Mouse (Mus musculus) 3134 (cell line): Measurements from ENCODE around the gene Ptprg.

Source experiments
- DNase-seq: peaks from one replicate; pipeline ENCODE4 v3.0.0-alpha.2; 2011; ENCODE audit warnings: low spot score; ENCODE audit not compliant: insufficient read length; ENCODE audit errors: extremely low read depth

The Ptprg gene

GRCm38 (mm10) chr14:12178645-12179044, 625.3 kb downstream of the Ptprg start:
- no peak for DNase-seq

DNA sequence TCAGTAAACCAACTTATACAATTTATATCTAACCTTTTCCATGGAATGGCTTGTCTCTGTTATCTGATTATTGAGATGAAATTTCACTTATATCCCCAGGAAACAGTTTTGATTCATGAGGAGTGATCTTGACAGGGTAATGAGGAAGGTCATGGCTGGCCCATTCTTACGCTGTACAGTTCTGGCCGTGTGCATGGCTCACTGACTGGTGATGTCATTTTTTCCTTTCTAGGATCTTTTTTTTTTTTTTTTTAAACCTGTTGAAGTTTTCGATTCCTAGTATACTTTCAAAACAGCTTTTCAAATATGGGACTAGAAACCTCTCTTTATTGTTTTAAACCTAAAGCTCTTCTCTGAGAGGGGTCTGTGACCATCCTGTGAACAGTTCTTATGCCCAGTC, 626.8 kb downstream of the Ptprg start:
- no peak for DNase-seq

- no peak for DNase-seq
Observed at GRCm38 (mm10) chr14:12185040-12185439, 631.7 kb downstream of the Ptprg start.

DNA sequence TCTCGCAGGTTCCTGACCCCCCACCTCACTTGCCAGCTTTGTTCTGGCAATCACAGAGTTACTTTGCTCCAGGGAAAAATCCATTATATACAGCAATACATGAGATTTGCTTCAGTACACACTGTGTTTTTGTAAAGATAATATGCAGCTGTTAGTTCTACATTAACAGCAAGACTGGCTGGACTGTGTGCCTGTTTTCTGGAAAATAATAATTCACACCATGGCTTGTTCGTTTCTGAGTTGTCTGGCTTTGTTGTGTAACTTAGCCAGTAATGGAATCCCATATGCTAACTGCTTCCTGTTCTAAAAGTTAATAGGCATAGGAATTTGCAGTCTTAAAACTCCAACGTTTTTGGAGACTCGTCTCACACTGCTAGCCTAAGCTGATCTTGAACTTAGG, 635.0 kb downstream of the Ptprg start:
- no peak for DNase-seq

DNA sequence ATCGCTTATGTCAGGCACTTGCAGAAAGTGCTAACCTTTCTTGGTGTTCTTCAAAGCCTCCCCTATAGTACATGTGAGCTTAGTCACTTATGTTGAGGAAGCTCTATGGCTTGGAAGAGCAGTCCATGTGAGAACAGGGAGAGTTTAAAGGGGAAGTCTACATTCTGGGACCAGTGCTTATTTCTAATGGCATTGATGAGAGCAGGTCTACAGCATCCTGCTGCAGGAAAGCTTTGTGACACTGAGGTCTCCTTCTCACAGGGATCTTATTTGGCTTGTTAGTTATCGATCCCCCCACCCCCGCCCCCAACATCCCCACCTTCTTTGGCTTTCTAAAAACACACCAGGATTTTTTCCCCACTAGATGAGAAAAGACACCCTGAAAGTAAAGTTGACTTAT, 635.9 kb downstream of the Ptprg start:
- DNase-seq, result no peak

DNA sequence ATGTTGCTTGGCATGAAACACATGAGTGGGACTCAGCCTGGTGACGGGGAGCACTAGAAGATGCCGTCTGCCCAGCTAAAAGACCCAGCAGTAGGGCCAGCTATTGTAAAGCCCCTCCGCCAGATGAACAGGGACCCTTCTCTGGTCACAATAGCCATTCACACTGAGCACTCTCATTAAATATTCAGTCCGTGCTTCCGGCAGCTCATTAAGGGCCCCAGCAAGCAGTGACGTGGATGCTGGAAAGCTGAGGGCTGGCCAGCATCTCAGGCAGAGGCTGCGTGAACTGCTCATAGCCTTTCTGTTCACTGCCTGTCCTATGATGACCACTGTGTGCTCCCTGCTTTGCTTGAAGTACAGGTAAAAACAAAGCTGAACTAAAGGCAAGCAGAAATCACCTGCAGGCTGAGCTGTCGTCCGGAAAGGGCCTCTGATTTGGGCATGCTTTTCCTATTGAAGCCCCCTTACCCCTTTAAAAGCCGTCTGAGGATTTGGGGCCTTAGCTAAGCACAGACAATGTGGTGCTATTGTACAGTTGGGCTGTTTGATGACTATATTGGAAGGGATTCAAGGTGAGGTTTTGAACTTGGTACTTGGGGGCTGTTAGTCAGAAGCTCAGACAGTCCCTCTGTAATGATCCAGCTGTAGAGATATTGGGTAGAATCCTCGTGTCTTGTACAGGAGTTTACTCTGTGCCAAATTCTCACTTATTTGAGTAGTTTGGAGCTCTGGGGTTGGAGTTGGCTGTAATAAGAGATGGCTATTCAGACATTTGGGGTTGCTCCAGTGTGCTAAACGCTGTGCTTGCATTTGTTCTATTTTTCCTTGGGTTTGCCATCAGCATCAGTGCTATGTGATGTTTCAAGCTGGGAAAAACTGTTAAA, 636.6 kb downstream of the Ptprg start:
- no peak for DNase-seq

DNA sequence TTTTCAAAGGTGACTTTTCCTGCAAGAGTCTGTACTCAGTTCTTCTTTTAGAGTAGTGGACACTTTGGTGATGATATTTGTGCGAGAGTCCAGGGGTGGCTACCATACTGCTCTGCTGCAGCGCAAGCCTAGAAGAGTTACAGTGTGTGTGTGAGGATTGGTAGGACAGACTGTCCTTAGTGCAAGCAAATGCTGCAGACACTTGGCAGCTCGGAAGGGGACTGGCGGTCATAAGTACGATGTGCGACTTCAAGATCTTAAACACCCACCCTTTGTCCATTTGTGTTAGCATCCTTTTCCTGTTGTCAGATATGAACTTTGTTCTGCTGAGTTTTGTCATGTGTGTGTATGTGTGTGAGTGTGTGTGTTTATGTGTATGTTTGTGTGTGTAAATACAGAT, 637.7 kb downstream of the Ptprg start:
- no peak for DNase-seq

- no peak for DNase-seq
Observed at GRCm38 (mm10) chr14:12198735-12199134, 645.4 kb downstream of the Ptprg start.

GRCm38 (mm10) chr14:12199956-12200950, 646.9 kb downstream of the Ptprg start:
- DNase-seq, result no peak

- DNase-seq, result no peak
Observed at GRCm38 (mm10) chr14:12202214-12202613, 648.9 kb downstream of the Ptprg start.

- no peak for DNase-seq
Observed at GRCm38 (mm10) chr14:12203081-12203480, 649.7 kb downstream of the Ptprg start.

DNA sequence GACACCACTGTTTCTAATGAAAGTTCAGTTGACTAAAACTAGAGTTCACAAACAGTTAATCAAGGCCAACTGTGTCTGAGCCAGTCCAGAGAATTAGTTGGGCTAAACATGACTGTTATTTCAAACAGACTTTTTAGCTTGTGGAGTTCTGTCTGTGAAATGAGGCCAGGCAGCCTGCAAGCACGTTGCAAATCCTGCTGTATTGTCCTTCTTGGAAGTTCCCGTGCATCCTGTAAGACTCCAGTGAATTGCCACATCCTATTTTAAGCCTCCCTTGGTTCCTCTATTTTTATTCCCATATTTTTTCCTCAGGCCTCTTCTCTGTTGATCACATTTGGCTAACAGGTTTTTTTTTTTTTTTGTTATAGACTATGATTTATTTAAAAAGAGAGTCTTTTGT, 652.8 kb downstream of the Ptprg start:
- no peak for DNase-seq

DNA sequence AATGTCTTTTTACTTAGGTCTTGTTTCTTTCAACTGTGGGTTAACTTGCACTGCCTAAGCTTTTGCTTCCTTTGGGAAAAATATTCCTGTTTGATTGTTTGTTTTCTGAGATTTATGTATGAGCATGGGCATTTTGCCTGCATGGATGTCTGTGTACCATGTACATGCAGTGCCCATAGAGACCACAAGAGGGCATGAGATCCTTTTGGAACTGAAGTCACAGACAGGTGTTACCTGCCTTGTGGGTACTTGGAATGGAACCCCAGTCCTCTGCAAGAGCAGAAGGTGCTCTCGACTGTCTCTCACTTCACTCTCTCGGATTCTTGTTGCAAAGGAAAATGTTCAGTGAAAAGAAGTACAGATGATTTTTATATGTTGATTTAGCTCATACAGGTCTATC, 655.2 kb downstream of the Ptprg start:
- peak; percentile 4 for DNase-seq

- no peak for DNase-seq
Observed at GRCm38 (mm10) chr14:12218544-12219150, 665.3 kb downstream of the Ptprg start.

GRCm38 (mm10) chr14:12219877-12220276, 666.5 kb downstream of the Ptprg start:
- no peak for DNase-seq

DNA sequence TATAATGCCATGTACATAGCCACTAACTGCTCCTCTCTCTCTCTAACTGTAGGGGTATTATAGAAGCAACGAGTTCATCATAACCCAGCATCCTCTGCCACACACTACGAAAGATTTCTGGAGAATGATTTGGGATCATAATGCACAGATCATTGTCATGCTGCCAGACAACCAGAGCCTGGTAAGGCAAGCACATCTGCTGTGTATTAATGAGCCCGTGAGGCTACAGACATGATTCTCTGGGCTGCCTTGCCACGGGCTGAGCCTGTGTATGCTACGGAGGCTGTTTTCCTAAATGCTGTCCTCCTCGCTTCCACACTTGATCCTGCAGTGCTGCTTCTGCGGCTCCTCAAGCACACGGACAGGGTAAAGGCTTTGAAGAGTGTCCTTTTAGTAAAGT, 667.2 kb downstream of the Ptprg start:
- DNase-seq, result no peak

GRCm38 (mm10) chr14:12221571-12221970, 668.2 kb downstream of the Ptprg start:
- no peak for DNase-seq

GRCm38 (mm10) chr14:12243726-12244125, 690.4 kb downstream of the Ptprg start:
- DNase-seq, result no peak

DNA sequence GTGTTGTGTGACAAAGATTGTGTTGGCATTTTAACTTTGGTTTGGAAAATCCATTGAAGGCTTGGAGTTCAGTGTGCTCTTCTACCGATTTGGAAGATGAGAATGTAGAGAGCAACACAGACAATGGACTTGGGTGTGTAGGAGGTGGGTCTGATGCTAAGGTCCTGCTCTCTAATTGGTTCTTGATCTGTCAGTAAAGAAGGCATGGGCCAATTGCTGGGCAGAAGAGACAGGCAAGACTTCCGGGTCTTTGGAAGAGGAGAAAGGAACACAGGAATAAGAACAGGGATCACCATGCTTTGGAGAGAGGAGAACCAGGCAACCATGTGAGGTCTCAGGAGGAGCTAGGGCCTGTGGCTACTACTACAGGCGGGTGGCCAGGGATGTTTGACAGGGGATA, 722.7 kb downstream of the Ptprg start:
- DNase-seq, result no peak

GRCm38 (mm10) chr14:12283641-12284040, 730.3 kb downstream of the Ptprg start, which contains the start of gene Gm49355:
Gm49355 (plus strand) TSS chr14:12283976.
- no peak for DNase-seq
